Mouse (Mus musculus) ES-E14 (cell line): ENCODE data around the gene Pgap2. TPM values are rescaled to one million over a fixed set of nuclear protein-coding genes. Genes with fewer than 3 reads are reported as not detected.

Experiments used
- DNase-seq: peaks from one replicate; pipeline ENCODE4 v3.0.0-alpha.2; 2013; ENCODE audit warnings: low read depth, low spot score
- H3K27ac ChIP-seq: 2 replicates; pipeline ENCODE4 v1.5.1; 2012; ENCODE audit warnings: low read depth, mild to moderate bottlenecking, low read length, moderate library complexity, mixed read lengths; ENCODE audit not compliant: poor library complexity, insufficient read depth, severe bottlenecking
- H3K36me3 ChIP-seq: 2 replicates; pipeline ENCODE4 v1.6.1; 2012; ENCODE audit warnings: mild to moderate bottlenecking, low read length, moderate library complexity, mixed read lengths; ENCODE audit not compliant: control insufficient read depth, poor library complexity, insufficient read depth, severe bottlenecking
- H3K4me1 ChIP-seq, 2 experiments: fragments of 150-350 bp in 1 of 2; sonication (generic) in 1 of 2; 2 replicates each; pipeline ENCODE4 v1.6.1; 2012; ENCODE audit warnings: low read length in 2 of 2, mild to moderate bottlenecking in 1 of 2, mixed read lengths in 1 of 2; ENCODE audit not compliant: control insufficient read depth in 2 of 2, insufficient read depth in 2 of 2, poor library complexity in 1 of 2
- H3K4me3 ChIP-seq, 2 experiments: fragments of 150-350 bp in 1 of 2; sonication (generic) in 1 of 2; 2 replicates each; pipeline ENCODE4 v1.5.1; 2012; ENCODE audit warnings: low read length in 2 of 2, low read depth in 1 of 2, mild to moderate bottlenecking in 1 of 2, mixed read lengths in 1 of 2; ENCODE audit not compliant: insufficient read depth in 1 of 2, poor library complexity in 1 of 2, severe bottlenecking in 1 of 2
- H3K9ac ChIP-seq: 2 replicates; pipeline ENCODE4 v1.6.1; 2012; ENCODE audit warnings: low read depth, mild to moderate bottlenecking, low read length, mixed read lengths; ENCODE audit not compliant: poor library complexity, insufficient read depth, severe bottlenecking
- H3K9me3 ChIP-seq: fragments of 150-350 bp; sonication (generic); 2 replicates; pipeline ENCODE4 v1.6.1; 2012; ENCODE audit warnings: low read depth, mild to moderate bottlenecking, low read length; ENCODE audit not compliant: control insufficient read depth, insufficient read depth
- CHD2 ChIP-seq: IDR thresholded peaks from 2 replicates; pipeline ENCODE4 v1.6.1; 2014; ENCODE audit warnings: mild to moderate bottlenecking, low read depth, low read length, inconsistent platforms
- HCFC1 ChIP-seq: IDR thresholded peaks from 2 replicates; pipeline ENCODE4 v1.6.1; 2012; ENCODE audit warnings: low read length, inconsistent platforms, borderline replicate concordance; ENCODE audit not compliant: insufficient read depth
- MAFK ChIP-seq: IDR thresholded peaks from 2 replicates; pipeline ENCODE4 v1.6.1; 2014; ENCODE audit warnings: mild to moderate bottlenecking, low read depth, low read length, inconsistent platforms; ENCODE audit not compliant: insufficient read depth
- ZC3H11A ChIP-seq: IDR thresholded peaks from 2 replicates; pipeline ENCODE4 v1.6.1; 2012; ENCODE audit warnings: low read depth, mild to moderate bottlenecking, inconsistent platforms, low read length, borderline replicate concordance
- ZNF384 ChIP-seq: IDR thresholded peaks from 2 replicates; pipeline ENCODE4 v1.6.1; 2012; ENCODE audit warnings: low read depth, low read length, inconsistent platforms
- in situ Hi-C, 2 experiments: fragments of 600-800 bp; cut with MboI; formaldehyde crosslinking; loops; one replicate each; pipeline ENCODE4 v1.15.1; 2025; ENCODE audit warnings: low sequenced_read_pairs in 2 of 2, inconsistent platforms in 1 of 2; ENCODE audit not compliant: unreplicated experiment in 2 of 2
- total RNA-seq: library from RNA; depleted of rRNA; stranded (reverse); fragments of 300-350 nt; gene quantifications from 2 replicates; pipeline ENCODE4 v1.2.3, GENCODE M21; 2012

Gene Pgap2
- total RNA-seq, 1 experiment, result 24.0 TPM

DNA sequence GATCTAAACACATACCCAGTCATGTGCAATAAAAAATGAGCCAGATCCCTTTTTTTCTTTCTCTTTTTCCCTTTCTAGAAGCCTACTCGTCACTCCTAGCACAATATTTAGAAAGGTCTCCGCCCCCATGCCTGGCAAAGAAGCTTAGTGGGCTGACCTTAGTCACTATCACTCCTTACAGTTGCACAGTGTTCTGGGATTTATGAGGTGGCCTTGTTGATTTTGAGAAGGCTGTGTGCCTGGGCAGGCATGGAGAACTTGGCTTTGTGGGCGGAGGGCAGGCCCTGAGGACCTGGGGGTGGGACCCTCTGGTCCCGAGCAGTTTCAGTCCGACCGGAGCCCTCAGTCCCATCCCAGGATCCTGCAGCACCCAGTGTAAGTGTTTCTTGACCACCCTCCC lies 19.8 kb downstream of the Pgap2 start:
- DNase-seq, result no peak
- TF ChIP-seq ZC3H11A (no peak), HCFC1 (no peak), CHD2 (no peak), MAFK (no peak), ZNF384 (no peak)
- in situ Hi-C loops, result no loop called here

DNA sequence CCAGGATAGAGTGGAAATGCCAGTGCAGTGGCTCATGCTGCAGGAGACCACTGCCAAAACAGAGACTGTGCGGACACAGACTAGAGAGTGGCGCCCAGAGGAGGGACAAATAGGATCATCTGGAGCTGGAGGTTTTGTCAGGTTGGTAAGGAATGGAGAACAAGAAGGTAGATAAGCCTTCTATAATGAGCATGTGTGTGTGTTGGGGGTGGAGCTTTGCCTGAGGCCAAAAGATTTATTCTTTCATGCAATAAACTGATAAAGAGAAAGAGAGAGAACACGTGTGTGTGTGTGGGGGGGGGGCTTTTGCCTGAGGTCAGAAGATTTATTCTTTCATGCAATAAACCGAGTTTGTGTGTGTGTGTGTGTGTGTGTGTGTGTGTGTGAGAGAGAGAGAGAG lies 23.1 kb downstream of the Pgap2 start:
- H3K36me3 ChIP-seq, result peaks cover 2% of the 10 kb centered on the region; the same call in 1 of the 2 replicates
- no peaks in the 10 kb centered on the region for H3K9me3 ChIP-seq
- in situ Hi-C loops, result no loop called here
- no peak overlapping the region for H3K9ac ChIP-seq
- no peak for TF ChIP-seq CHD2
- no peak for TF ChIP-seq ZC3H11A
- TF ChIP-seq HCFC1, result no peak
- TF ChIP-seq MAFK, result no peak
- TF ChIP-seq ZNF384, result no peak
- H3K4me1 ChIP-seq, result peaks cover 0 to 5% of the 10 kb centered on the region in 2 experiments; a peak in 1 of 4 replicates
- no peak overlapping the region for H3K4me3 ChIP-seq
- no peak overlapping the region for H3K27ac ChIP-seq
- no peak for DNase-seq

More for the DNA sequence above, 19.8 kb downstream of the Pgap2 start:
- Histone ChIP-seq H3K9me3 (no peaks in the 10 kb centered on the region), H3K4me1 (no peaks in the 10 kb centered on the region), H3K4me3 (no peak overlapping the region), H3K9ac (no peak overlapping the region), H3K27ac (no peak overlapping the region), H3K36me3 (peaks cover 1% of the 10 kb centered on the region; the same call in 1 of the 2 replicates)

DNA sequence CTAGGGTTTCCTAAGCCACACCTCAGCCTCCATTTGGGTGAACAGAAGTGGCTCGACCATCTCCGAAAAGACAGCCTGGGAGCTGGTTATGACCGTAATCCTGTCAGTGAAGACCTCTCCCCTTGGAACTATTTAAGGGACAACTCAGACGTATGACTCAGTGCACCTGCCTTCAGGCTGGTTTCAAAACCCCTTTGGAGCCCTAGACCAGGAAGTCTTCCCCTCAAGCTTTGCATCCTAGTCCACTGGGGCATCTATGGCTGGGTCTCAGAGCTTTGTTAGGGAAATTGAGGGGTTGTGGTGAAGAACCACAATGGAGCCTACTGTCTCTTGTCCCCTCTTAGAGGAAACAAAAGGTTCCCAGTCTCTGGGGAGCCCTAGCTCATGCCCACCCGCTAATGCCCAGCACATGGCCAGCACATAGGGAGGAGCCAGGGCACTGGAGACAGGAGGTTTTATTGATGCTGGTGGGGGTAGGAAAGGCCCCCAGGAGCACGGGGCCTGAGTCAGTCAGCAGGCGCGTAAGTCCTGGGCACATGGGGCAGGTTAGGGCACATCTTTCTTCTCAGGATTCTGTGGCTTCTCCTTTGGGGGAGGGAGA lies 28.8 kb downstream of the Pgap2 start:
- in situ Hi-C loops, result no loop called here

DNA sequence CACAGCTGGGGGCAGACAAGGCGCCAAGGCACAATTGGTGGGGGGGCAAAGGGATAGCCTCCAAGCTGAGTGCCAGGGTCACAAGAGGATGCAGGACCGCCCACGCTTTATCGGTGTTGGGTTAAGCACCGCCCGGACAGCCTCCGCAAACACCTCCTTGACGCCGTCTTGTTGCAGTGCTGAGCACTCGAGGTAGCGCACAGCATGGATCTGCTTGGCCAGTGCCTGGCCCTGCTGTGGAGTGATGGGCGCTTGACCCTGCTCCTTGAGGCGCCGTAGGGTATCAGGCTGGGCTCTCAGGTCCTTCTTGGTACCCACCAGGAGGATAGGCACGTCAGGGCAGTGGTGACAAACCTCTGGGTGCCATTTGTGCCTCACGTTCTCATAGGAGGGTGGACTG lies 29.6 kb downstream of the Pgap2 start:
- no peak for DNase-seq
- no peak for TF ChIP-seq MAFK
- TF ChIP-seq ZC3H11A, result no peak
- TF ChIP-seq ZNF384, result no peak
- TF ChIP-seq CHD2, result no peak
- no peak for TF ChIP-seq HCFC1

More for the DNA sequence above, 28.8 kb downstream of the Pgap2 start:
- no peaks in the 10 kb centered on the region for H3K9me3 ChIP-seq
- H3K27ac ChIP-seq, result no peak overlapping the region
- H3K36me3 ChIP-seq, result peaks cover 3% of the 10 kb centered on the region; the same call in 1 of the 2 replicates
- DNase-seq, result no peak
- no peak overlapping the region for H3K9ac ChIP-seq
- TF ChIP-seq CHD2 (no peak), MAFK (no peak), ZNF384 (no peak), ZC3H11A (no peak), HCFC1 (no peak)
- no peak overlapping the region for H3K4me3 ChIP-seq
- peaks cover 0 to 12% of the 10 kb centered on the region in 2 experiments; a peak in 1 of 4 replicates for H3K4me1 ChIP-seq

DNA sequence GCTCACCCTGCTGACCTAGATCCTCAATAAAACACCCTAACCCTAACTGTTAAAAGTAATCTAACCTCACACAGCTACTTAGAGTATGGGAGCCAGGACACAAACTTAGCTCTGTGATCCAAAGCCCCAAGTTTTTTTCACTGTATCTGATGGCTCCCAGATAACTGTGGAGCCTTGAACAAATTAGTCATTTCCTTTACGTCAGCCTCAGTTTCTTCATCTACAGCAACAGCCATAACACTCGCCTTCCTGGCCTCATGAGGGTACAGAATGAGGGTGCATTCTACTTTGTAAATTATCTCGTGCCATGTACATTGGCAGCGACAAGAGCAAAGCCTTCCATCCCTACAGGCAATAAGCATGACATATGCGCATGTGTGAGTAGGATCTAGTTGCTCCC lies 32.4 kb downstream of the Pgap2 start:
- Histone ChIP-seq H3K9ac (no peak overlapping the region), H3K27ac (no peak overlapping the region), H3K36me3 (peaks cover 1% of the 10 kb centered on the region; the same call in 1 of the 2 replicates), H3K9me3 (no peaks in the 10 kb centered on the region), H3K4me1 (peaks cover 0 to 16% of the 10 kb centered on the region in 2 experiments; a peak in 2 of 4 replicates), H3K4me3 (no peak overlapping the region)
- DNase-seq, result no peak
- in situ Hi-C loops, result no loop called here
- TF ChIP-seq ZNF384, result no peak
- no peak for TF ChIP-seq HCFC1
- TF ChIP-seq MAFK, result no peak
- TF ChIP-seq ZC3H11A, result no peak
- no peak for TF ChIP-seq CHD2

More for the DNA sequence above, 29.6 kb downstream of the Pgap2 start:
- in situ Hi-C loops, result no loop called here
- H3K36me3 ChIP-seq, result peaks cover 3% of the 10 kb centered on the region; the same call in 1 of the 2 replicates
- no peak overlapping the region for H3K9ac ChIP-seq
- no peaks in the 10 kb centered on the region for H3K9me3 ChIP-seq
- no peak overlapping the region for H3K4me3 ChIP-seq
- H3K27ac ChIP-seq, result no peak overlapping the region
- peaks cover 0 to 12% of the 10 kb centered on the region in 2 experiments; a peak in 1 of 4 replicates for H3K4me1 ChIP-seq
